Mouse (Mus musculus) ES-E14 (cell line): ENCODE results near the gene Ctnnbl1. TPM values are rescaled to one million over a fixed set of nuclear protein-coding genes. Genes with fewer than 3 reads are reported as not detected.

Experiments used
- DNase-seq: peaks from one replicate; pipeline ENCODE4 v3.0.0-alpha.2; 2013; ENCODE audit warnings: low read depth, low spot score
- H3K27ac ChIP-seq: 2 replicates; pipeline ENCODE4 v1.5.1; 2012; ENCODE audit warnings: low read depth, mild to moderate bottlenecking, low read length, moderate library complexity, mixed read lengths; ENCODE audit not compliant: poor library complexity, insufficient read depth, severe bottlenecking
- H3K36me3 ChIP-seq: 2 replicates; pipeline ENCODE4 v1.6.1; 2012; ENCODE audit warnings: mild to moderate bottlenecking, low read length, moderate library complexity, mixed read lengths; ENCODE audit not compliant: control insufficient read depth, poor library complexity, insufficient read depth, severe bottlenecking
- H3K4me1 ChIP-seq, 2 experiments: fragments of 150-350 bp in 1 of 2; sonication (generic) in 1 of 2; 2 replicates each; pipeline ENCODE4 v1.6.1; 2012; ENCODE audit warnings: low read length in 2 of 2, mild to moderate bottlenecking in 1 of 2, mixed read lengths in 1 of 2; ENCODE audit not compliant: control insufficient read depth in 2 of 2, insufficient read depth in 2 of 2, poor library complexity in 1 of 2
- H3K4me3 ChIP-seq, 2 experiments: fragments of 150-350 bp in 1 of 2; sonication (generic) in 1 of 2; 2 replicates each; pipeline ENCODE4 v1.5.1; 2012; ENCODE audit warnings: low read length in 2 of 2, low read depth in 1 of 2, mild to moderate bottlenecking in 1 of 2, mixed read lengths in 1 of 2; ENCODE audit not compliant: insufficient read depth in 1 of 2, poor library complexity in 1 of 2, severe bottlenecking in 1 of 2
- H3K9ac ChIP-seq: 2 replicates; pipeline ENCODE4 v1.6.1; 2012; ENCODE audit warnings: low read depth, mild to moderate bottlenecking, low read length, mixed read lengths; ENCODE audit not compliant: poor library complexity, insufficient read depth, severe bottlenecking
- H3K9me3 ChIP-seq: fragments of 150-350 bp; sonication (generic); 2 replicates; pipeline ENCODE4 v1.6.1; 2012; ENCODE audit warnings: low read depth, mild to moderate bottlenecking, low read length; ENCODE audit not compliant: control insufficient read depth, insufficient read depth
- CHD2 ChIP-seq: IDR thresholded peaks from 2 replicates; pipeline ENCODE4 v1.6.1; 2014; ENCODE audit warnings: mild to moderate bottlenecking, low read depth, low read length, inconsistent platforms
- HCFC1 ChIP-seq: IDR thresholded peaks from 2 replicates; pipeline ENCODE4 v1.6.1; 2012; ENCODE audit warnings: low read length, inconsistent platforms, borderline replicate concordance; ENCODE audit not compliant: insufficient read depth
- MAFK ChIP-seq: IDR thresholded peaks from 2 replicates; pipeline ENCODE4 v1.6.1; 2014; ENCODE audit warnings: mild to moderate bottlenecking, low read depth, low read length, inconsistent platforms; ENCODE audit not compliant: insufficient read depth
- ZC3H11A ChIP-seq: IDR thresholded peaks from 2 replicates; pipeline ENCODE4 v1.6.1; 2012; ENCODE audit warnings: low read depth, mild to moderate bottlenecking, inconsistent platforms, low read length, borderline replicate concordance
- ZNF384 ChIP-seq: IDR thresholded peaks from 2 replicates; pipeline ENCODE4 v1.6.1; 2012; ENCODE audit warnings: low read depth, low read length, inconsistent platforms
- in situ Hi-C, 2 experiments: fragments of 600-800 bp; cut with MboI; formaldehyde crosslinking; loops; one replicate each; pipeline ENCODE4 v1.15.1; 2025; ENCODE audit warnings: low sequenced_read_pairs in 2 of 2, inconsistent platforms in 1 of 2; ENCODE audit not compliant: unreplicated experiment in 2 of 2
- total RNA-seq: library from RNA; depleted of rRNA; stranded (reverse); fragments of 300-350 nt; gene quantifications from 2 replicates; pipeline ENCODE4 v1.2.3, GENCODE M21; 2012

Gene Ctnnbl1
- total RNA-seq, 1 experiment = 63.9 TPM

DNA sequence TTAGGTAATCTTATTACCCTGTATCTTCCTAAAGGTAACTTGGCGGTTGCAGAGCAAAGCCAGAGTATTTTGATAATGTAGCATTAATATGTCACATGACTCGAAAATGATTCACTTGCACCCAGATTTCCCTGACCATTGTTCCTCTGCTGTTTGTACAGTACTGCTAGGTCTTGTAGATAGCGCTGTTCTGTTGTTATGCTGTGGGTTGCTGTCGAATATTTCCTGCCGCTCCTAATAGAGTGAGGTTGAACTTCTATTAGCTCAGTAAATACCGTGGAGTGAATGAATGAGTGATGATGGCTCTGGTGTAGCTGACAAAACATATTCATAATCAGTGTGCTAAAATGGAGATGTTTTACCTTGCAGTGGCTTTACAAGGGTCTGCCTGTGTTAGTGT lies 22.5 kb downstream of the Ctnnbl1 start:
- in situ Hi-C loops = no loop called here
- TF ChIP-seq HCFC1 (no peak), ZNF384 (no peak), CHD2 (no peak), ZC3H11A (no peak), MAFK (no peak)

DNA sequence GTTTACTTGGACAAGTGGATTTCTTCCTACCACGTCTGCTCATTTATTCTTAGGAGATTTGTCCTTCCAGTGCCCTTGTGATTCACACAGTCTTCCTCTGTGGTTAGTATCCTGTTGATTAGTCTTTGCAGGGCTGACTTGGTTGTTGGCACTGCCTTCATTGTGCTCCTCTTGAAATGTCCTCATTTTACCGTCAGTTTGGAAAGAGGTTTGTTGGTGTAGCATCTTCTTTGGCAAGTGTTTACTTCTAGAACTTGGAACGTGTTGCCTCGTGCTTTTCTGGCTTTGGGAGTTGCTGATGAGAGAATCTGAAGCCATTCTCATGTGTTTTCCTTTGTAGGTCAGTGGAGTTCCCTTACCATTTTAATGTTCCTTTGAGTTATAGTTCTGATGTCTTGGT lies 25.7 kb downstream of the Ctnnbl1 start:
- Histone ChIP-seq H3K4me3 (no peak overlapping the region), H3K9ac (no peak overlapping the region), H3K27ac (no peak overlapping the region), H3K36me3 (no peaks in the 10 kb centered on the region), H3K9me3 (no peaks in the 10 kb centered on the region), H3K4me1 (peaks cover 0 to 5% of the 10 kb centered on the region in 2 experiments)
- DNase-seq = no peak
- in situ Hi-C loops = no loop called here
- TF ChIP-seq ZNF384 (no peak), MAFK (no peak)

More for the DNA sequence above, 22.5 kb downstream of the Ctnnbl1 start:
- Histone ChIP-seq H3K4me1 (peaks cover 0 to 12% of the 10 kb centered on the region in 2 experiments), H3K9me3 (no peaks in the 10 kb centered on the region), H3K36me3 (no peaks in the 10 kb centered on the region), H3K9ac (no peak overlapping the region), H3K4me3 (no peak overlapping the region), H3K27ac (no peak overlapping the region)
- no peak for DNase-seq

DNA sequence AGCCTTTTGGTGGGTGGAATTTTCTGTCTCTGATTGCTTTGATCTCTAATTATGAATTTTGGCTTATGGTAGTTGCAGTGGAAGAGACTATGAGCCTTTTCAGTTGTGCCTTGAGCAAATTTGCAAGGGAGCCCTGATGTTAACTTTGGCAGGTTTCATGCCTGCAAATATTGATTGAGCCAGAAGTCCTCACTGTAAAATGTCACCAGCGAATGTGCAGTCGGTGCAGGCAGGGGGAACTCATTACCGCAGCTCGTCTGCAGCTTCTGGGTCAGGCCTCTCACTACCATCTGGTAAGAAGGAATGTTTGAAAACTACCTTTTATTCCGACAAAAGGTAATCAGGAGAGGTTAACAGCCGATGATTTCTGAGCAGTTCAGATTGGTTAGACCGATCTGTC lies 29.4 kb downstream of the Ctnnbl1 start:
- H3K36me3 ChIP-seq = no peaks in the 10 kb centered on the region; the same call in 1 of the 2 replicates
- H3K4me3 ChIP-seq = no peak overlapping the region
- no peak for DNase-seq
- in situ Hi-C loops = no loop called here
- no peaks in the 10 kb centered on the region for H3K9me3 ChIP-seq
- peaks cover 0 to 3% of the 10 kb centered on the region in 2 experiments for H3K4me1 ChIP-seq
- H3K27ac ChIP-seq = no peak overlapping the region
- no peak for TF ChIP-seq HCFC1
- no peak for TF ChIP-seq ZC3H11A
- TF ChIP-seq ZNF384 = no peak
- TF ChIP-seq MAFK = no peak
- TF ChIP-seq CHD2 = no peak
- no peak overlapping the region for H3K9ac ChIP-seq

DNA sequence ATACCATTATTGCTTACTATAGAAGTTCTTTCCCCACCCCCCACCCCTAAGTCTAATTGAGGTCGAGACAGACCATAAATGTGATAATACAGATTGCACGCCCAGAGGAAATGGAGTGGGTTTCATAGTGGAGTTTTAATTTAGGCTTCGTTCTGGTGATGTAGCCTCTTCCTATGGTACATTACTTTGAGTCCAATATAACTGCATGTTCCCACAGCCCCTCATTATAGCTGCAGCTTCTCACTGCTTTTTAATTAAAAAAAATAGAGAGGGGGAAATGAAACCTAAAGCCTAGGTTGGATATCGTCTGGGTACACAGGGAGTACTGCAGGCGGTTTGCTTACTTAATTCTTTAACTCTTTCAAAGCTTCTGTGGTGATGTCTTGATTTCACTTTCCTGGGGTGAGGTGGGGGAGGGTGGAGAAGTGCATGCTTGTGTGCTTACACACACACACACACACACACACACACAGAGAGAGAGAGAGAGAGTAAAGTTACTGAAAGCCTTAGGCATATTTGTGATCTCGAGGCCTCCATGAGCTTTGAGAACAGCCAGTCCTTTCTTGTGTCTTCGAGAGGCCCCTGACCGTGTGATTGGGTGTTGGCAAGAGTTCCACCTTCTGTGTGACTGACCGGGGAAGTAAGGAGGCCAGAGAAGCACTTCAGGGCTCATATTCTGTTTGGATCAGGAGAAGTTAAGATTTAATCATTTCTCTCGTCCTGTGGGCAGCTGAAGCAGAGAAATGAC lies 31.7 kb downstream of the Ctnnbl1 start:
- H3K4me3 ChIP-seq = no peak overlapping the region
- in situ Hi-C loops = no loop called here
- no peaks in the 10 kb centered on the region; the same call in 1 of the 2 replicates for H3K36me3 ChIP-seq
- no peak for DNase-seq
- no peak overlapping the region for H3K9ac ChIP-seq
- H3K4me1 ChIP-seq = peaks cover 0 to 2% of the 10 kb centered on the region in 2 experiments; a peak in 1 of 4 replicates
- H3K9me3 ChIP-seq = no peaks in the 10 kb centered on the region
- no peak for TF ChIP-seq MAFK
- no peak for TF ChIP-seq CHD2
- no peak for TF ChIP-seq ZNF384
- TF ChIP-seq ZC3H11A = no peak
- no peak for TF ChIP-seq HCFC1
- H3K27ac ChIP-seq = no peak overlapping the region

DNA sequence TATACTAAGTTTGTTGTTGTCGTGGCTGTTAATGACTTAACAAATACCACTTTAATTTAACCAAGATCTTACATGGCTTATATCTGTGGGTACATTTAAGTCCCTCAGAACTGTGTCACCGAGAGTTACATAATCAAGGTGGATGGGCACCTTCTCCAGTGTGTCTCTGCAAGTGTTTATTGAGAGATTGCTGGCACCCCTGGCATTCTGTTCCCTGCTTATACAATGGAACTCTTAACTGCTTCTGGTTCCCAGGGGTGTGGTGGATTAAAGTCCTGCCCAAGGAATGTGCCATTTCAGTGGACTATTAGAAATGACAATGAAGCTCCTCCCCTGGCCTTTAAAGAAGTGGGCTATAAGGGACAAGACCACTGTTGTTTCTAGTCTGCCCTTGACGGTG lies 33.6 kb downstream of the Ctnnbl1 start:
- in situ Hi-C loops = no loop called here
- no peak overlapping the region for H3K4me3 ChIP-seq

More for the DNA sequence above, 33.6 kb downstream of the Ctnnbl1 start:
- TF ChIP-seq ZC3H11A = no peak
- no peak overlapping the region for H3K9ac ChIP-seq
- H3K9me3 ChIP-seq = no peaks in the 10 kb centered on the region
- DNase-seq = no peak
- H3K27ac ChIP-seq = no peak overlapping the region
- peaks cover 0 to 2% of the 10 kb centered on the region in 2 experiments; a peak in 1 of 4 replicates for H3K4me1 ChIP-seq
- H3K36me3 ChIP-seq = peaks cover 3% of the 10 kb centered on the region; the same call in 1 of the 2 replicates
